Mouse (Mus musculus) liver, embryonic 11.5 days (tissue): ENCODE results near the gene Spice1. TPM values are rescaled to one million over a fixed set of nuclear protein-coding genes. Genes with fewer than 3 reads are reported as not detected.

ENCODE experiments used
- ATAC-seq: fragments of 200-750 bp; cut with Nextera tagmentation; replicated peaks from 2 replicates; pipeline ENCODE4 v1.8.0; 2017; ENCODE audit warnings: moderate number of reproducible peaks, mild to moderate bottlenecking, moderate TSS enrichment, moderate library complexity; ENCODE audit not compliant: low FRiP score
- DNase-seq: peaks from one replicate; pipeline ENCODE4 v3.0.0-alpha.2; 2017; ENCODE audit warnings: low spot score
- H3K27ac ChIP-seq: fragments of 300-500 bp; sonication (generic); 2 replicates; pipeline ENCODE4 v1.5.1; 2014; ENCODE audit warnings: mild to moderate bottlenecking, low read depth, low read length, control low read depth
- H3K27me3 ChIP-seq: fragments of 300-500 bp; sonication (generic); replicated peaks from 2 replicates; pipeline ENCODE4 v1.6.1; 2014; ENCODE audit warnings: low read length, mixed read lengths; ENCODE audit not compliant: control insufficient read depth, insufficient read depth
- H3K36me3 ChIP-seq: fragments of 300-500 bp; sonication (generic); 2 replicates; pipeline ENCODE4 v1.6.1; 2014; ENCODE audit warnings: mild to moderate bottlenecking, low read length, moderate library complexity, mixed read lengths; ENCODE audit not compliant: control insufficient read depth, insufficient read depth
- H3K4me1 ChIP-seq: fragments of 300-500 bp; sonication (generic); replicated peaks from 2 replicates; pipeline ENCODE4 v1.6.1; 2014; ENCODE audit warnings: low read length, mixed read lengths; ENCODE audit not compliant: control insufficient read depth, insufficient read depth
- H3K4me2 ChIP-seq: fragments of 300-500 bp; sonication (generic); 2 replicates; pipeline ENCODE4 v1.6.1; 2014; ENCODE audit warnings: mild to moderate bottlenecking, control low read depth, moderate library complexity
- H3K4me3 ChIP-seq: fragments of 300-500 bp; sonication (generic); 2 replicates; pipeline ENCODE4 v1.5.1; 2014; ENCODE audit warnings: low read depth, low read length, control low read depth
- H3K9ac ChIP-seq: fragments of 300-500 bp; sonication (generic); 2 replicates; pipeline ENCODE4 v1.6.1; 2014; ENCODE audit warnings: low read depth, low read length, control low read depth
- H3K9me3 ChIP-seq: fragments of 300-500 bp; sonication (generic); 2 replicates; pipeline ENCODE4 v1.6.1; 2016; ENCODE audit warnings: low read length, inconsistent platforms, mixed read lengths; ENCODE audit not compliant: control insufficient read depth
- WGBS: fragments of 180-500 bp; shearing (Covaris S2); extraction: QIAGEN DNeasy Blood & Tissue Kit; methylation state at CpG from one replicate; pipeline ENCODE4 v1.1.7; 2014; 5-methylcytosine and 5-hydroxymethylcytosine counted together
- polyA plus RNA-seq: library from polyadenylated mRNA; unstranded; fragments of >200 nt; fragmentation: Nextera tagmentation; extraction: Ambion mirVana; gene quantifications from 2 replicates; pipeline ENCODE4 v1.2.1, GENCODE M21; 2014

Gene Spice1
- polyA plus RNA-seq, 1 experiment from 2014 or later, result 25.4 TPM

DNA sequence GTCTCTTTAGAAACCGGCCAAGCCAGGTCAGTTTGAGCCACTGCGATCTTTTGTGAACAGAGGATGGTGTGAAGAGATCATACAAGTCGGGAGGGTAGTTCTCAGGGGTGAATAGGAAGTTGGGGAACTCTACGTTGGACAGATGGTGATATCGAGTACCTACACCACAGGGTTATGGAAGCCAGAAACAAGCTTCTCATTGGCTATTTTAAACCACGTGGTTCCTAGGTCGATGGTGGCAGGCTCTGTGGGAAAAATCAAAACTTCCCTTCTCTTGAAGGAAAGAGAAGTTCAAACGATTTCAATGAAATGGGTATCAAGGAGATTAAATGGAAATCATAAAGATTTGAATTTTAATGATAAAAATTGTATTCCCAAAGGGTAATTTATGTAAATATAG is 74.8 kb downstream of the Spice1 start:
- no peak overlapping the region for H3K27ac ChIP-seq
- DNase-seq (no peak), ATAC-seq (no peak)
- H3K4me1 ChIP-seq, result no peaks in the 10 kb centered on the region
- no peak overlapping the region for H3K4me3 ChIP-seq
- H3K27me3 ChIP-seq, result no peaks in the 10 kb centered on the region
- no peak overlapping the region for H3K4me2 ChIP-seq
- 71% methylated on average over 8 of the region's 8 CpGs for WGBS
- H3K9ac ChIP-seq, result no peak overlapping the region
- no peaks in the 10 kb centered on the region for H3K9me3 ChIP-seq
- H3K36me3 ChIP-seq, result no peaks in the 10 kb centered on the region

- no peak overlapping the region for H3K4me3 ChIP-seq
- H3K27ac ChIP-seq, result no peak overlapping the region
- H3K4me1 ChIP-seq, result no peaks in the 10 kb centered on the region
- H3K9ac ChIP-seq, result no peak overlapping the region
- DNase-seq (no peak), ATAC-seq (no peak)
- 58% methylated on average over 3 of the region's 3 CpGs for WGBS
- no peaks in the 10 kb centered on the region for H3K36me3 ChIP-seq
- no peak overlapping the region for H3K4me2 ChIP-seq
- H3K9me3 ChIP-seq, result no peaks in the 10 kb centered on the region
- H3K27me3 ChIP-seq, result no peaks in the 10 kb centered on the region
These were observed 76.6 kb downstream of the Spice1 start for GRCm38 (mm10) chr16:44423499-44423898.

DNA sequence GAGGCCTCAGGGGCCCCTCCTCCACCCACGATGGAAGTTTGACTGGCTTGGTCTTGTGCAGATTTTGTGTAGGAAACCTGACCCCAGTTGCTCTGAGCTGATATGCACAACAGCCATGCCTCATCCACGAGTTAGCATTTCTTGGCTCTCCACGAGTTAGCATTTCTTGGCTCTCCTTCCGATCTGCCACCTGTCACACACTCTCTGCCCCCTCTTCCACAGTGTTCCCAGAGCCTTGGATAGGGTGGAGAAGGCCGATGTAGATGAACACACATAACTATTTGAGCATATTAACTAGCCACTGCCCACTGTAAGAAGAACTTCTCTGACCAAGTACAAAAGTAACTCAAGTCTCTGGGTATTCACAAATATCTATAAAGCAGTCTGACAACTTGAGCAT is 81.5 kb downstream of the Spice1 start:
- no peak for ATAC-seq
- Histone ChIP-seq H3K27me3 (no peaks in the 10 kb centered on the region), H3K4me3 (no peak overlapping the region), H3K9ac (no peak overlapping the region), H3K4me1 (no peaks in the 10 kb centered on the region), H3K36me3 (no peaks in the 10 kb centered on the region), H3K27ac (no peak overlapping the region), H3K9me3 (no peaks in the 10 kb centered on the region), H3K4me2 (no peak overlapping the region)
- DNase-seq, result no peak
- WGBS, result 75% methylated on average over 5 of the region's 5 CpGs

- no peaks in the 10 kb centered on the region for H3K27me3 ChIP-seq
- DNase-seq (no peak), ATAC-seq (no peak)
- 78% methylated on average over 7 of the region's 7 CpGs for WGBS
- no peaks in the 10 kb centered on the region for H3K36me3 ChIP-seq
- no peak overlapping the region for H3K27ac ChIP-seq
- H3K9me3 ChIP-seq, result no peaks in the 10 kb centered on the region
- no peak overlapping the region for H3K4me3 ChIP-seq
- H3K4me1 ChIP-seq, result no peaks in the 10 kb centered on the region
- no peak overlapping the region for H3K4me2 ChIP-seq
- no peak overlapping the region for H3K9ac ChIP-seq
These were observed 83.1 kb downstream of the Spice1 start for GRCm38 (mm10) chr16:44430021-44430420.

- Histone ChIP-seq H3K4me1 (no peaks in the 10 kb centered on the region), H3K27ac (no peak overlapping the region), H3K36me3 (no peaks in the 10 kb centered on the region), H3K9ac (no peak overlapping the region), H3K9me3 (no peaks in the 10 kb centered on the region), H3K4me3 (no peak overlapping the region), H3K27me3 (no peaks in the 10 kb centered on the region), H3K4me2 (no peak overlapping the region)
- WGBS, result 91% methylated on average over 7 of the region's 7 CpGs
- ATAC-seq (no peak), DNase-seq (no peak)
These were observed 88.0 kb downstream of the Spice1 start for GRCm38 (mm10) chr16:44434931-44435330.

GRCm38 (mm10) chr16:44435481-44435880 is 88.6 kb downstream of the Spice1 start:
- no peaks in the 10 kb centered on the region for H3K9me3 ChIP-seq
- H3K27me3 ChIP-seq, result no peaks in the 10 kb centered on the region
- no peak overlapping the region for H3K27ac ChIP-seq
- H3K9ac ChIP-seq, result no peak overlapping the region
- no peaks in the 10 kb centered on the region for H3K36me3 ChIP-seq
- no peak for DNase-seq
- 59% methylated on average over 4 of the region's 4 CpGs for WGBS
- H3K4me1 ChIP-seq, result no peaks in the 10 kb centered on the region
- H3K4me3 ChIP-seq, result no peak overlapping the region
- no peak for ATAC-seq
- no peak overlapping the region for H3K4me2 ChIP-seq

Other genes with a start within 250 kb of the Spice1 start
- gene Atp6v1a, start 207.4 kb upstream of the Spice1 start, polyA plus RNA-seq, result 49.7 and 53.8 TPM in 2 replicates
- gene Naa50, start 207.3 kb upstream of the Spice1 start, polyA plus RNA-seq, result 143 and 150 TPM in 2 replicates
- gene Usf3, start 173.9 kb upstream of the Spice1 start, polyA plus RNA-seq, result 5.7 and 5.8 TPM in 2 replicates
- not detected in 2 replicates for gene Sidt1, start 13.9 kb upstream of the Spice1 start, polyA plus RNA-seq
- 0.47 and 0.53 TPM in 2 replicates for gene Cfap44, start 47.7 kb downstream of the Spice1 start, polyA plus RNA-seq
- 3.6 and 4.7 TPM in 2 replicates for gene Boc, start 211.8 kb downstream of the Spice1 start, polyA plus RNA-seq